Mouse (Mus musculus): ENCODE measurements around the gene Scnn1b.

The Scnn1b gene

DNA sequence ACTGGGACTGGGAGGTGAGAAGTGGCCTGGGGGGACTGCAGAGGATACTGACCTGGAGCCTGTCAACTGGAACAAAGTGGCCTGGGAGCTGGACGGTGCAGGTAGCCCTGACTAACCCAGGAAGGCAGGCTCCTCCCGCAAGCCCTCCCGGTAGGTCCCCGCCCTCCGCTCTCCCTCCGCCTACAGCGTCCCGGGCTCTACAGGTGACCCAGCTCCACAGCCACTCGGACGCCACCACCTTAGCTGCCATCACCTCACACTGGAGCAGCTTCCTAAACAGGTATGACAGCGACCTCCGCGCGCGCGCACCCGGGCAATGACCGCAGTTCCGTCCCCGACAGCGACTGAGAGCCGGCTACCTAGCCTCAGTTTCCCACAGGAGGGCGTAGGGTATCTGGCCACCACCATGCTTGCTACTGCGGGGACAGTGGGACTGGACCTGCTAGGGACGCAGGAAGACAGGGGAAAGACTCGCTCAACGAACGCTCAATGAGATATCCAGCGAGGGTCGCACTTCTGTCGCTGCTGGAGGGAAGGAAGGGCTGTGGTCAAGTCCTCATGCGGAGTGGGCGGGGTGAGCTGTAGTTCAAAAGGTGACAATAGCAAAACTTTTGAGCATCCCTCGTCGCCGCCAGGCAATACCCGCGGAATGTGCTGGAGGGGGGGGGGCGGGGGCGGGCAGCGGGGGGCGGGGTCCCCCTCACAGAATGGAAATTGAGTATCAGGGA is at the start of gene Scnn1b:
Scnn1b (plus strand) TSS at position 181 of the 728 bp plus-strand sequence.
- peak; percentile 58 for DNase-seq

DNA sequence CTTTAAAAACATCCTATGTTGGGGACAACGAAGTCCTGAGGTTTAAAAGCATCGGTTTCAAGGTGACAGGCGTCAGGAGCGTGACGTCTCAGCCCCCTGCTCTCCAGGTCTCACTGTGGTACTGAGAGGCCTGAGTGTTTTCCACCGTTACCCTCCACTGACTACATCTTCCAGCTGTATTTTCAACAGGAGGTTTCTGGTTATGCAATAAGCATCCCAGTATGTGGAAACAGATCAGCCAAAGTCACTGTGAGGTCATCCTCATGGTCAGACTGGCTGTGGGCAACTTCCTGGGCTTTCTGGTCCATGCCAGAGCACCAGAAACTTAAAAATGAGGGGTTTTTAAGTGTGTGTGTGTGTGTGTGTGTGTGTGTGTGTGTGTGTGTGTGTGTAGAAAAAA is 43.2 kb upstream of the Scnn1b start:
- no peak for DNase-seq

DNA sequence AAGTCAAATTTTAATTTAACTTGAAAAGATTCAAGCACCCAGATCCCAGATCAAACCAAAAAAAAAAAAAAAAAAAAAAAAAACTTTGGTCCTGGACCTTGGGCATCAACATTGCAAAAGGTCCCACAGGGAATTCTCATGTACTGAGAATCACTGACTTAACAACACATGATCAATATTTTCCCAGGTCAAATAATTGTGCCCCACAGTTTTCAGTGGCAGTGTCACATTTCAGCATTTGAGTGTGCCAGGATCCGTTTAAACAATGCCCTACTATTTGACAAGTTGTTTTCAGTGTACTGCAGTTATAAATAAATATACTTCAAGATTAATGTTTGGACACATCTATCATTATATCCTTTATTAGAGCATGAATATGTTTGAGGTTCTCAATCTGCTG is 36.4 kb upstream of the Scnn1b start:
- DNase-seq = no peak

DNA sequence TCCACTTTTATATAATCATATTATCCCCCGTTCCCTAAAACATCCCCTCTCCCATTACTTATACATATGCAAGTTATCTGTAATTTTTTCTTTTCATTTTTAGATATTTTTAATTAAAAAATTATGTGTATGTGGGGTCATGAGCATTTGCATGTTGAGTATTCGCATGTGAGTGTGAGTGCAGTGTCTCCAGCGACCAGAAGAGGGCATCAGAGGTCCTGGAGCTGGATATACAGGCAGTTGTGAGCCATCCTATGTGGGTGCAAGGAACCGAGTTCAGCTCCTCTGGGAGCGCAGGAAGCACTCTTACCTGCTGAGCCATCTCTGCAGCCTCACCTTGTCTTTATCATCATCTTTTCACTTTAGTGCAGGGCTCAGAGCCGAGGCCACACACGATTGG is 29.4 kb upstream of the Scnn1b start:
- no peak for DNase-seq

GRCm38 (mm10) chr7:121836827-121837226 is 28.0 kb upstream of the Scnn1b start:
- DNase-seq = peak; percentile 61

- DNase-seq = no peak
Observed at GRCm38 (mm10) chr7:121840810-121841209, 24.0 kb upstream of the Scnn1b start.

DNA sequence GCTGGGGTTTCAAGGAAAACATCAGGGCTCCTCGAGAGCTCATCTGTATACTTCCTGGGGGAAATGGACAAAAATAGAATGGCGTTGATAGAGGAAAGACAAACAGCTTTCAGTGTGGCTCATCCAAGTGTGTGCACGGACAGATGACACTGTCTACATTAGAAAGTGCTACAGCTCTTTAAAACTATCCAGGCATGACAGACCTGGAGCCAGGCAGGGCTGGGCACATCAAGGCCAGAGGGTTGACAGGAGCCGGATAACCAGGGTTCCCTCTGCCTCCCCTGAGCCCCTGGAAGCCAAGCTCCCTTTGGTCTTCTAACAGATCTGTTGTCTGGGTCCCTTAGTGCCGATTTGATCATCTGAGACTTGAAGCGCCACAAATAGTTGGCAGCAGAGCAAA is 22.6 kb upstream of the Scnn1b start:
- no peak for DNase-seq

DNA sequence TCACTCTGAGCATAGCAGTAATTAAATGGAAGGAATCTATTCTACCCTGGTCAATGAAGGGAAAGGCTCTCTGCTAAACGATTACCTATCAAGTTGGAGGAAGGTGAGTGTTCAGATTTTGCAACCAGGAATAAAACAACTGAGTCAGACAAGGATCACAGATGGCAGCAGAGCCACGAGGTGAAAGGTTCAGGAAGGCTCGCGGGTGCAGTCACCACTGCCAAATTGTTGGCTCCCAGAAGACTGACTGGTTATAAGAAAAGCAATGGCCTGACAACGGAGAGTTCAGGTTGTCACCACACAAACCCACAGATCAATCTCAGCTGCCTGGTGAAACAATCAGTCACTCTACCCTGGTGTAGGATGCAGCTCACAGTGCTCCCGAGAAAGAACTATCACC is 18.9 kb upstream of the Scnn1b start:
- no peak for DNase-seq

DNA sequence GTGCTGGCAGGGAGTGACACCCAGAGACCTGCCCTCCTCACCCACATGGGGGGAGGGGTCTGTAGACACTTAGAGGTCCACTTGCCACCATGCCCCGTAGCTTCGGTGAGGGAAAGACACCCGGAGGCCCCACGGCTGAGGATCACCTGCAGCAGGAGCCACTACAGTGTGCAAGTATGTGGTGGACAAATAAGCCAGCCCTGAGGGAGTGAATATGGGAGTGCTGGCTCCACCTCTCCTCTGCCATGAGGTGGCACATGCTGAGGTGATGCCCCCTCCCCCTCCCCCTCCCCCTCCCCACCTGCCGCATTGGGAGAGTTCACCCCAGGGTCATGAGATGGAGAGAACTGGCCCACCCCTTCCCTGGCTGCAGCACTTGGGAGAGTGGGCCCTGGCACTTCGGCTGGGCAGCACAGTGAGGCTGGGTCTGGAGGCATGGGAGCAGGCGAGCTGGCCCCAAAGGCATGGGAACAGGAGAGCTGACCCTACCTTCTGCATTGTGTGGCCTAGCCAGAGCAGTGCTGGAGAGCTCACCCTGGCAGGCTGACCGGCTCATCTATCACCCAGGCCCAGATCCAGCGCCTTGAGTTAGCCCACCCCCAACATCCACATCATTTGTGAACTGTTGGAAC is 16.2 kb upstream of the Scnn1b start:
- no peak for DNase-seq

DNA sequence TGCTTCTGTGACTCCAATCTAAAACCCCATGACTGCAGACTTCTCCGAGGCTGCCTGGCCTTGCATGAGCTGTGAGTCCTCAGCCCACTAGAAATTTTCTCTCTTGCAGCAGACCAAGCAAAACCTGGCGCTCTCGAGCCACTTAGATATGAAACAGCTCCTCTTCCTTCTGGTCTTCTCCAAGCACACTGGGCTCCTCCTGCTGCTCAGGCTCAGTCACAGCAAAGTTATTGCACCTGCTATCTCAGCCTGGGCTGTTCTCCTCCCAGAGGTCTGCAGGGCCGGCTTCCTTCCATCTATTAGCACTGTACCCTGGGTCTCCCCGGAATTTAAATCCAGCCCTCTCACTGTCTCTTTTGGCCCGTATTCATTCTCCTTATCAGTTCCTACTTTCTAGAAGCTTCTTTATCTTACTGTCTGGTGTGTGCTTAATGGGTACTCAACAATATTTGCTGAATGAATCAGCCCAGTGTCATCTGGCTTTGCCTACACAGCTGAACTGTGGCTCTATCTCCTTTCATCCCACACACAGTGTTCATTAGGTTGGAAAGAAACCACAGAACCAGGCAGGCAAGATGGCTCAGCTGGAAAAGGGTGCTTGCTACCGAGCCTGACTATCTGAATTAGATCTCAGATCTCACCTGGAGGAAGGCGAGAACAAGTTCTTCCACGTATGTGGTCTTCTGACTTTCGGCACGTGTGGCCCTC is 7.5 kb upstream of the Scnn1b start:
- no peak for DNase-seq

DNA sequence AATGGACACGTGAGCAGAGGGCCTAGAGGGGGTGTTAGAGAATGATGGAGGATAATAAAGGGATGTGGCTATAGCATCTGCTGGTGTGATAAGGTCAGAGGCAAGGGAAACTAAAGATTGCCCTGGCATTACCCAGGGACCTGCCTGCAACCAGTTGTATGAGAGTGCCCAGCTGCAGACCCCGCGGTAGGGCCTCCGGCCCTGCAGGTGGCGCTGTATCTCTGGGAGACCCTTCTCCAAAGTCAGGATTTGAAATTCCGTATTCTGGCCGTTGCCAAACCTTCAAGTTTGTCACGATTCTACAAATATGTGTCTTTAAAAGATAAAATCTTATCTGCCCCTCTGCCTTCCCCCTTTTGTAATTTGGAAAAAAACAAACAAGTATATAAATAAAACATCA is 5.9 kb upstream of the Scnn1b start:
- DNase-seq = no peak

GRCm38 (mm10) chr7:121871631-121872030 is 6.8 kb downstream of the Scnn1b start:
- no peak for DNase-seq

DNA sequence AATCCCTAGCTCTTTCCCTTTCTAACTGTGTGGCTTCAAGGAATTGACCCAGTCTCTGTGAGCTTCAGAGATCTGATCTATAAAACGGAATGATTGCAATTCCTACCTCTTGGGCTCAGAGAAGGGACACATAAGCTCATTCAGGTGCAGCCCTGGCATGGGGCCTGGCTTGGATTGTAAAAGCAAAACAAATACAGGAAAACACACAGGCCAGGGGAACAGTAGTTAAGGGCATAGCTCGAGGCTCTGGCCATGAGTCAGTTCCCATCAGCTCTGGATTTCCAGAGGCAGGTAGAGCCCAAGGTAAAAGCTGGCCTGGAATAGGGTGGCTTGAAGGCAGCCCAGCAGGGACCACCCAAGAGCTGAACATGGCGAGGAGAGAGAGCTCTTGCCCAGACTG is 9.2 kb downstream of the Scnn1b start:
- DNase-seq = peak; percentile 41

GRCm38 (mm10) chr7:121874784-121875183 is 9.9 kb downstream of the Scnn1b start:
- no peak for DNase-seq

GRCm38 (mm10) chr7:121880246-121880645 is 15.4 kb downstream of the Scnn1b start:
- DNase-seq = peak; percentile 78

- no peak for DNase-seq
Observed at GRCm38 (mm10) chr7:121890636-121891360, 26.0 kb downstream of the Scnn1b start.

DNA sequence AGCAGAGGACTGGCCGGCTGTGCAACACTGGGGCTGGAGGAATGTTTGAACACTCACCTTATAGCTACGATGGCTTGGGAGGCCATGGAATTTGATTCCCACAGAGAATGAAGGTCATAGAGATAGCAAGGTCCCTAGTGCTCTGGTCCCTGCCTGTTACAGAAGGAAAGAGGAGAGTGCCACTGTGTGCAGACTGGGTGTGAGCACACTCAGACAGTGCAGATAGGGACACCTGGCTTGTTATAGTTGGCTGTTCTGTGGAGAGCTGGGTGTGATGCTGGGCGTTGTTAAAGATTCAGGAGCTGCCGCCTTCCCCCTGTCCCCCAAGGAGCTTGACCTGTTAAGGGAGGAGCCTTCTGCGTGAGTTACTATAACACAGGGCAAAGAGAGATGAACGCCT is 31.9 kb downstream of the Scnn1b start:
- DNase-seq = no peak

DNA sequence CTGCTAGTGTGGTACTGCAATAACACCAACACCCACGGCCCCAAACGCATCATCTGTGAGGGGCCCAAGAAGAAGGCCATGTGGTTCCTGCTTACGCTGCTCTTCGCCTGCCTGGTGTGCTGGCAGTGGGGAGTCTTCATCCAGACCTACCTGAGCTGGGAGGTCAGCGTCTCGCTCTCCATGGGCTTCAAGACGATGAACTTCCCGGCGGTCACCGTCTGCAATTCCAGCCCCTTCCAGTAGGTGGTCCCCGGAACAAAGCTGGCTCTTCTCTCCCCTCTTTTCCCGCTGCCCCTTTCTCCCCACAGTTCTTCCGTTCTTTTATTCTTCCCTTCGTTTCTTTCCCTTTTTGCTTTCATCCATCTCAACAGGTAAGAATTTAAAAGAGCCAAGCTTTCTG is 34.5 kb downstream of the Scnn1b start:
- peak; percentile 69 for DNase-seq

GRCm38 (mm10) chr7:121899940-121900339 is 35.1 kb downstream of the Scnn1b start:
- DNase-seq = no peak

DNA sequence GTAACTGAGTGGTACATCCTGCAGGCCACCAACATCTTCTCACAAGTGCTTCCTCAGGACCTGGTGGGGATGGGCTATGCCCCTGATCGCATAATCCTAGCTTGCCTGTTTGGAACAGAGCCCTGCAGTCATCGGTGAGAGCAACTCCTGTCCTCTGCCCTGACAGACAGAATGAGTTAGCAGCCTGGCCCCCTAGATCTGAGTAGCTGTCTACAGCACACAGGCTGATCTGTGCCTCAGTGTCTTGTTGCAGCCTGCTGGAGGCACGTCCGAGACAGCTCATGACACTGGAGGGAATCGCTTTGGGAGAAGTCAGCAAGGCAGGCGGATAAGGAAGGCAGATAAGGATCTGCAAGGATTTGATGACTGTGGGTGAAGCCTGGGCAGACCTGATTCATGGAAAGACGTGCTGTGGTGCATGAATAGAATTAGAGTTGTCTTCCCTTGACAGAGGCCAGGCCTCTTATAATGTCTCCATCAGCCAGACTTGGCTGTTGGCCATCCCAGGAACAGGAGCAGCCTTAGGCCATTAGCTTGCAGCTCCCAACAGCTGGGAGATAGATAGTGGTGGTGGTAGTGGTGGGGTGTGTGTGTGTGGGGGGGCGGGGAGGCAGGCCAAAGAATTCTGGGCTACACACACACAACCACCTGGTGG is 38.0 kb downstream of the Scnn1b start:
- DNase-seq = no peak

DNA sequence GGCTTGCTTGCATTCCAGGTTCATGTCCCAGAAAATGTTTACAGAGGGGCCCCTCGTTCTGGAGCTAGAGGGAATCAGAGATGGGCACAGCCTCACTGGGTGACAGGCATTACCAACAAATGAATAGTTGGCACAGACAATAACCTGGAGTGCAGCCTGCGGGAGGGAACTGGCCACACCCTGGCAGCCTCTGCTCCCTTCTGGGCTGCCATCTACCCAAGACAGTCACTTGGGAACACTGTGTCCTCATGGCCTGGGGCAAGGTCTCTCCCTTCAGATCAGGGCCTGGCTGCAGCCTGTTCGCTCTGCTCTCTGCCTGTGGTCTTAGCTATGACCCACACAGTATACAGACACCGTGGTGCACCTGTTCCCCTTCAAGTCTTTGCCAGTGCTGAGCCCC is 42.0 kb downstream of the Scnn1b start:
- DNase-seq = peak; percentile 14

- no peak for DNase-seq
Observed at GRCm38 (mm10) chr7:121912250-121912649, 47.4 kb downstream of the Scnn1b start.

DNA sequence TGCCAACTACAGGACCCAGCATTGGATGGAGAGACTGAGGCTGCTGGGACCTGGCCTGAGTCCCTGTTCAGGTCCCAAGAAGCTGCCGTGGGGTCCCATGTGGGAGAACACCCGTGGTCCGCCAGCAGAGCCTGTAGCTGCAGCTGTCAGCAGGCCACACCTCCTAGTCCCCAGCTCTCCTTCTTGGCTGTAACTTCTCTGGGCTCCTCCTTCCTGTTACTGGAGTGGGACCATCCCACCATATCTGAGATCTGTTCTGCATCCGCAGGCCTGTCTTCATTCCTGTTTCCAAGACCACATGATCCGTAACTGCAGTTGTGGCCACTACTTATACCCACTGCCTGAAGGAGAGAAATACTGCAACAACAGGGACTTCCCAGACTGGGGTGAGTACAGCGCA is 49.1 kb downstream of the Scnn1b start:
- no peak for DNase-seq
